Mouse (Mus musculus) neural tube, embryonic 11.5 days (tissue): ENCODE data around the gene Dnajb1. TPM values are rescaled to one million over a fixed set of nuclear protein-coding genes. Genes with fewer than 3 reads are reported as not detected.

ENCODE experiments used
- ATAC-seq: fragments of 200-750 bp; cut with Nextera tagmentation; 2 replicates; pipeline ENCODE4 v1.8.0; 2017; ENCODE audit warnings: moderate number of reproducible peaks, mild to moderate bottlenecking, moderate TSS enrichment, moderate library complexity; ENCODE audit not compliant: insufficient read depth, low FRiP score, low TSS enrichment
- DNase-seq: peaks from one replicate; pipeline ENCODE4 v3.0.0-alpha.2; 2015; ENCODE audit warnings: low spot score
- H3K27ac ChIP-seq: fragments of 300-500 bp; sonication (generic); 2 replicates; pipeline ENCODE4 v1.5.1; 2014; ENCODE audit warnings: low read depth, mild to moderate bottlenecking, low read length
- H3K27me3 ChIP-seq: fragments of 300-500 bp; sonication (generic); 2 replicates; pipeline ENCODE4 v1.6.1; 2014; ENCODE audit warnings: mild to moderate bottlenecking, low read length, mixed read lengths; ENCODE audit not compliant: control insufficient read depth, insufficient read depth
- H3K36me3 ChIP-seq: fragments of 300-500 bp; sonication (generic); 2 replicates; pipeline ENCODE4 v1.6.1; 2014; ENCODE audit warnings: mild to moderate bottlenecking, low read length, moderate library complexity, mixed read lengths; ENCODE audit not compliant: control insufficient read depth, insufficient read depth
- H3K4me1 ChIP-seq: fragments of 300-500 bp; sonication (generic); 2 replicates; pipeline ENCODE4 v1.6.1; 2014; ENCODE audit warnings: low read length, mixed read lengths; ENCODE audit not compliant: control insufficient read depth, insufficient read depth
- H3K4me2 ChIP-seq: fragments of 300-500 bp; sonication (generic); 2 replicates; pipeline ENCODE4 v1.6.1; 2014; ENCODE audit warnings: low read depth, mild to moderate bottlenecking, moderate library complexity
- H3K4me3 ChIP-seq: fragments of 300-500 bp; sonication (generic); 2 replicates; pipeline ENCODE4 v1.5.1; 2014; ENCODE audit warnings: low read depth, low read length
- H3K9ac ChIP-seq: fragments of 300-500 bp; sonication (generic); 2 replicates; pipeline ENCODE4 v1.6.1; 2014; ENCODE audit warnings: mild to moderate bottlenecking, low read length
- H3K9me3 ChIP-seq: fragments of 300-500 bp; sonication (generic); 2 replicates; pipeline ENCODE4 v1.6.1; 2016; ENCODE audit warnings: low read length; ENCODE audit not compliant: control insufficient read depth
- WGBS: fragments of 180-500 bp; shearing (Covaris S2); extraction: QIAGEN DNeasy Blood & Tissue Kit; methylation state at CpG from one replicate; pipeline ENCODE4 v1.1.7; 2014; 5-methylcytosine and 5-hydroxymethylcytosine counted together
- polyA plus RNA-seq: library from polyadenylated mRNA; unstranded; fragments of >200 nt; fragmentation: Nextera tagmentation; extraction: Ambion mirVana; gene quantifications from 2 replicates; pipeline ENCODE4 v1.2.1, GENCODE M21; 2014

The Dnajb1 gene
- polyA plus RNA-seq, 1 experiment from 2014 or later: 68.9 TPM

DNA sequence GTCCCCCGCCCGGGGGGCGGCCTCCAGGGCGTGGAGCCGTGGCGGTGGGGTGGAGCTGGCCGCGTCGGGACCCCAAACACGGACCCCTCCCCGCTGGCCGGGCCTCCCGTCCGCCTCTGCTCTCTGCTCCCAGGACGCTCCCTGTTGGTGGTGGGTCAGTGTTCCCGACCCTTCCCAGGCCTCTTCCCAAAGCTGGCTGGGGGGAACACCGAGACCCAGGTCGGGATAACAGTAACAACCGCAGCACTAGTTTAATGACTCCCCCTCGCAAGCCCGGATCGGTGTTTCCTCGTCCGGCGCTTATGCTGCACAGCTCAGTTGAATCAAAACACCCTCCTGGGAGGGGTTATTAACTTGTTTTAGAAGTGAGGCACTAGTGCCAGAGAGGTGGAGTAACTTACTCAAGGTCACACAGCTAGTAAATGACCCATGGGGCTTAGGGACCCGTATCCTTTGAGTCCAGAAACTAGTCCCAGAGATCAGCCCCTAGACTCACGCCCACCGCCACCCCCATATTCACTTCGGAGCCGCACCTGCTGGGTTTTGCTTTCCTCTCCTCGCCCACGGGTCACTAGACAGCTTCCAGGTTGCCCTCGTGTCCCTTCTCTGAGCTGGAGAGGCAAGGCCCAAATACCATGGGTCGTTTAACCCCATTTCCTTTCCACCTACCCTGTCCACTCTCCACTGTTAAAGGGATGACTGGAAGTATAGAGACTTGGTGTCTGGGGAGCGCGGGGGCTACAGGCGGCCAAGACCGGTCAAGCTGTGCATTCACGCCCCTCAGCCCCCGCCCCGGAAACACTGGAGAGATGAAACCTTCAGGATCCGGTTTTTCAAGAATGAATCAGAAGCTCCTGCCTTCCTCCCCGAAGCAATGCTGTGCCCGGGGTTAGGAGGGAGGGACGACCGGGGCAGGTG, 45.0 kb downstream of the Dnajb1 start:
- no peak for DNase-seq
- peak; percentile 70; the same call in 1 of the 2 replicates for ATAC-seq
- peak overlapping the region; percentile 87 for H3K9ac ChIP-seq
- H3K4me2 ChIP-seq: peak overlapping the region; percentile 95
- no peaks in the 10 kb centered on the region; the same call in 1 of the 2 replicates for H3K36me3 ChIP-seq
- 4% methylated on average over 46 of the region's 46 CpGs for WGBS
- H3K4me1 ChIP-seq: peaks cover 10% of the 10 kb centered on the region
- H3K4me3 ChIP-seq: peak overlapping the region; percentile 87
- H3K27ac ChIP-seq: 0 out of 2 replicates have a peak overlapping the region, but pooled peaks have one; percentile 29
- H3K27me3 ChIP-seq: no peaks in the 10 kb centered on the region
- H3K9me3 ChIP-seq: no peaks in the 10 kb centered on the region

DNA sequence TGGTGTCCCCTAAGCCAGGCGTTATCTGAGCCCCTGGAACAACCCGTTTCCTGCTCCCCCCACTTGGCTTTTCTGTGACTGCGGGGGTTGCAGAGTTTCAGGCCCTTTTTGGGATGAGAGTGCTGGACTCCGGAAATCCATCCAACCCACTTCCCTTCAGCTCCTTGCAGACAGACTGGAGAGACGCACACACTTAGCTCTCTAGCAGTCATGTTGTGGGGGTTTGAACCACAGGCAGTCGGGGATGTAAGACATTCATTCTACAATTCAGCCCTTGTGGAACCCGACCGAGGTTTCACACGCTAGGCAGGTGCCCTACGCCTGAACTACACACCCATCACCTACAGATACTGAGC, 45.6 kb downstream of the Dnajb1 start:
- Histone ChIP-seq H3K4me3 (peak overlapping the region; percentile 87), H3K9ac (peak overlapping the region; percentile 87), H3K9me3 (no peaks in the 10 kb centered on the region), H3K36me3 (no peaks in the 10 kb centered on the region; the same call in 1 of the 2 replicates), H3K4me2 (peak overlapping the region; percentile 95), H3K27ac (0 out of 2 replicates have a peak overlapping the region, but pooled peaks have one; percentile 14), H3K4me1 (peaks cover 10% of the 10 kb centered on the region), H3K27me3 (no peaks in the 10 kb centered on the region)
- no peak for ATAC-seq
- 48% methylated on average over 10 of the region's 10 CpGs for WGBS
- no peak for DNase-seq

DNA sequence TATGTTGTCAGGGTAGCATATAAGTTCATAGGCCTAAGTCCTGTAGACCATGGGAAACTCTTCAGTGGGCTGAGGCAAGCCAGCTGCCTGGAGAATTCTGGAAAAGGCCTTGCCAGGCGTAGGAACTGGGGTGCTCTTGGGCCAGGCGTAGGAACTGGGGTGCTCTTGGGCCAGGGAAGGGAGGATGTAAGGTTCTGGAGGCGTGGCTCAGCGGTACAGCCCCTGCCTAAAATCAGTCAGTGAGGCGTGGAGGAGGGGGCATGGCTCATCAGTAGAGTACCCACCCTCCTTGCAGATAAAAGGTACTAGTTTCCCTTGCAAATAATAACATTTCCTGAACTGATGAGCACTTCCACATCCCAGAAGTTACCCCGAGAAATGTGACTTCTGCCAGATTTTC, 46.7 kb downstream of the Dnajb1 start:
- no peak overlapping the region for H3K9ac ChIP-seq
- 94% methylated on average over 6 of the region's 6 CpGs for WGBS
- no peak for DNase-seq
- H3K9me3 ChIP-seq: no peaks in the 10 kb centered on the region
- H3K36me3 ChIP-seq: no peaks in the 10 kb centered on the region; the same call in 1 of the 2 replicates
- no peak overlapping the region for H3K27ac ChIP-seq
- no peak overlapping the region for H3K4me3 ChIP-seq
- no peak for ATAC-seq
- H3K4me2 ChIP-seq: no peak overlapping the region
- H3K27me3 ChIP-seq: no peaks in the 10 kb centered on the region
- H3K4me1 ChIP-seq: peaks cover 10% of the 10 kb centered on the region

DNA sequence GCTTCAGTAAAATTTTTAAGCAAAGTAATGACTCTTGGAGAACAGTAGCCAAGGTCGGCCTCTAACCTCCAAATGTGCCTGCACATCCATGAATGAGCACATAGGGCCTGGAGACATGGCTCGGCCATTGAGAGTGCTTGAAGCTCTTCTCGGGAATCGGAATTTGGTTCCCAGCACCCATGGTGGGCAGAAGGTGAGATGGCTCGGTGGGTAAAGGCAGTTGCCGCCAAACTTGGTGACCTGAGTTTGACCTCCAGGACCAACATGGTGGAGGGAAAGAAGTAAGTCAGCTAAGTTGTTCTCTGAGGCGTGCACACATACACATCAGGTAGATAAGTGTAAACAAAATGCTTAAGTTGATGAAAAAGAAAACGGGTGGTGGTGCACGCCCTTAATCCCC, 48.0 kb downstream of the Dnajb1 start:
- Histone ChIP-seq H3K9ac (no peak overlapping the region), H3K27me3 (no peaks in the 10 kb centered on the region), H3K9me3 (no peaks in the 10 kb centered on the region), H3K4me3 (no peak overlapping the region), H3K27ac (no peak overlapping the region), H3K36me3 (no peaks in the 10 kb centered on the region; the same call in 1 of the 2 replicates), H3K4me1 (peaks cover 16% of the 10 kb centered on the region), H3K4me2 (no peak overlapping the region)
- DNase-seq (no peak), ATAC-seq (no peak)
- WGBS: 92% methylated on average over 9 of the region's 9 CpGs

DNA sequence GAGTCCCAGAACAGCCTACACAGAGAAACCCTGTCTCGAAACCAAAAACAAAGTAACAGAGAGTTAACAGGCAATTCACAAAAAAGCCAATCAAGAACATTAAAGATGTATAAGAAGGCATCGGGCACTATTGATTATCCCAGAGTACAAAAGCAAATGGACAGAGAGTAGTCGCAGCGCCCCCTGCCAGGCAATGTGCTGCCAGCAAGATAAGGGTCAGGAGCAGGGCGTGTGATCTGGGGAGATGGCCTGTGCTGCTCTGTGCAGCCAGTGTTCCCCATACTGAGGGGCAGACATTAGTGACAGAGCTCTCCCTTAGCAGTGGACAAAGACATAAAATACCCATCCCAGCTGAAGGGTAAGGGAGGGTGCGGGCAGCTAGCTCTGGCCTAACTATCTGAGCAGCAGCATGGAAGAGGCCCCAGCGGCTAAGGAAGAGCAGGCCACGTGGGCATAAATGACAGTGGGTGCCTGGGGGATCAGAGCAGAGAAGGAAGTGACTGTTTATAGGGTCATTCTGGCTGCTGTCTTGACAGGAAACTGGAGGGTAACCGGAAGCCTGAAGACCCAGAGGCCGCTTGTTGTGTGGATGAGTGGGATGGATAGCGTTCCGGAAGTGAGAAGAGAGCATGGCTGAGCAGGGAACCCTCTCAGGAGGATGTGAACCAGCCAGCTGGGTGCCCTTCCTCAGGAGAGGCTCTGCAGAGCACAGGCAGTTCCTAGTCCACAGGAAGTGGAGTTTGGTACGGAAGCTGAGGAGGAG, 48.7 kb downstream of the Dnajb1 start:
- no peak overlapping the region for H3K4me3 ChIP-seq
- H3K9ac ChIP-seq: no peak overlapping the region
- no peak overlapping the region for H3K27ac ChIP-seq
- ATAC-seq (no peak), DNase-seq (no peak)
- no peaks in the 10 kb centered on the region for H3K27me3 ChIP-seq
- no peaks in the 10 kb centered on the region for H3K9me3 ChIP-seq
- H3K4me1 ChIP-seq: peaks cover 20% of the 10 kb centered on the region
- H3K4me2 ChIP-seq: no peak overlapping the region
- 74% methylated on average over 13 of the region's 13 CpGs for WGBS
- H3K36me3 ChIP-seq: no peaks in the 10 kb centered on the region; the same call in 1 of the 2 replicates

DNA sequence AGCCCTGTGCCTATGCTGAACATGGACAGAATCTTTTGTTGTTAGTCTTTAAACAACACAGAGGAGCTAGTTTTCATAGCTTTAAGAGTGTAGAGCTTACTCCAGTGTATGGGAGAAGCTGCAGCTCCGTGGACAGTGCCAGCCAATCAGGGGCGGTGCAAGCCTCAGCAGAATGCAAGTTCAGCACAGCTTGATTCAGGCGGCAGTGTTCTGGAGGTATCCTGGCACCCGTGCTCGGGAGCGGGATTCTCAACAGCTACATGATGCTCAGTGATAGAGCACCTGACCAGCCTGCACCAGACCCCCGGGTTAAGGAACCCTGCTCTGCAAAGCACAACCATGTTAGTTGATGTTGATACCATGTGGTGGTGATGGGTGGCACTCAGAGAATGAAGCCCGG, 52.6 kb downstream of the Dnajb1 start:
- Histone ChIP-seq H3K36me3 (peaks cover 2% of the 10 kb centered on the region; the same call in 1 of the 2 replicates), H3K27ac (no peak overlapping the region), H3K9ac (no peak overlapping the region), H3K4me2 (peak overlapping the region; percentile 14; the same call in 1 of the 2 replicates), H3K9me3 (no peaks in the 10 kb centered on the region), H3K4me1 (peaks cover 10% of the 10 kb centered on the region), H3K4me3 (no peak overlapping the region), H3K27me3 (no peaks in the 10 kb centered on the region)
- WGBS: 8% methylated on average over 8 of the region's 8 CpGs
- DNase-seq: no peak
- ATAC-seq: peak; percentile 10; the same call in 1 of the 2 replicates

DNA sequence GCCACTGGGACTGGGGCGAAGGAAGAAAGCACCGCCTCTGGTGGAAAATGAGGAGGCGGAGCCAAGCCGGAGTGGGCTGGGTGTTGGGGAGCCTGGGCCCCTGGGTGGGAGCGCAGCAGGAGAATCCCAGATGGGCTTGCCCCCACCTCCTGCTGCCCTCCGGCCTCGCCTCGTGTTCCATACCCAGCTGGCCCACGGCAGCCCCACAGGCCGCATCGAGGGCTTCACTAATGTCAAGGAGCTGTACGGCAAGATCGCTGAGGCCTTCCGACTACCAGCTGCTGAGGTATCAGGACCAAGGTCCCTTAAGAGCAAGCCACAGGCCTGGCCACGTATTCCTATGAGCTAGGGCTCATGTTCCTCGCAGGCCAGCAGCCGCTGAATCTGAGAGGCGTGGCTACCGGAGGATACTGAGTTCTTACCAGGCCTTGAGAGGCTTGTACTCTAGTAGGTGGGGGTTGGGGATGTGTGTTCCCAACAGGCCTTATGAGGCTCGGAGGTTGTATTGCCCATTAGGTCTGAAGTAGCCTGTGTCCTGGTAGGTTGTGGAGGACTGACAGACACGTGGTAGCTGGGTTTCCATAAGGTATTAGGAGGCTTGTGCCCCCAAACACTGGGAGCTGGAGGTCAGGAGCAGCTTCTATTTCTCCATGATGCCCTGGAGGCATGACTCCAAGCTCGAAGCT, 53.1 kb downstream of the Dnajb1 start:
- Histone ChIP-seq H3K27me3 (no peaks in the 10 kb centered on the region), H3K36me3 (peaks cover 2% of the 10 kb centered on the region; the same call in 1 of the 2 replicates), H3K4me3 (no peak overlapping the region), H3K9ac (peak overlapping the region; percentile 10), H3K4me1 (peaks cover 10% of the 10 kb centered on the region), H3K9me3 (no peaks in the 10 kb centered on the region), H3K27ac (no peak overlapping the region), H3K4me2 (peak overlapping the region; percentile 14; the same call in 1 of the 2 replicates)
- no peak for DNase-seq
- peak; percentile 5; the same call in 1 of the 2 replicates for ATAC-seq
- WGBS: 16% methylated on average over 22 of the region's 22 CpGs
